Mouse (Mus musculus) T-cell, adult 2 months (primary cell): ENCODE measurements around the gene Fcer2a.

ENCODE experiments used
- DNase-seq: peaks from one replicate; pipeline ENCODE4 v3.0.0; 2022; ENCODE audit warnings: low spot score

Gene Fcer2a

DNA sequence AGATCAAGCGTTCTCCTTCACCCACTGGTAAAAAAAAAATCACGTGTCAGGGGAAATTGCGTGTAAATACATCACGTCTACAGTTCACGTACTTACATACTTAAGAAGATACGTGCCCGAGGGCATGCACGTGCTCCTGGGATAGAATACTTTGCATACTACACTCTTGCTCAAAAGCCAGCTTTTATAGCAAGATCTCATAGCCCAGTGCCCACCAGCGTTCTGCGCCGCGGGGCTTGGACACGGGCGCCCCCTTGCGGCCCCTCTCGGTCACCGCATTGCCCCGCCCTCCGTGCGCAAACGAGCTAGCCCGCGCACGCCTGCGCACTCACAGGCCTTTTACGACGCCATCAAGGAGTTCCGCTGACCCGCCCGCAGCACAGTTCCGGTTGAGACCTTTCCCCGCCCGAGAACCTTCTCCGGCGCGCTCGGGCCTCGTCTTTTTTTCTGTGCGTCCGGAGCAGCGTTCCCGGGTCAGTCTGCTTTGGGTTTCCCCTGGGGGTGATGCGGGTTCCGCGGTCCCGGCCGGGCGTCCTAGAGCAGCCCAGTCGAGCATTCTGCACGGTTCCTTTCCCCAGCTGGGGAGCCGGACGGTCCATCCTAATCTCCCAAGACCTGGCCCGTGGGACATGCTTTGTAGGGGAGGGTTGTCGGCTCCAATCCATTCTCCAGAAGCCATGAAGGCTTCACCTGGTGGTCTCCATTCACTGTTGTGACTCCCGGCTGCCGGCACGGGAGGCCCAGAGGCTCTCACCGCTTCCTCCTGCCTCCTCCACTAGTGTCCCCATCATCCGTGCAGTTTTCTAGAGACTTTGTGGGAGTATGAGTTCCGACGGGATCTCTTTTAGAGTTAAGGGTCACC, 17.6 kb downstream of the Fcer2a start, which contains the start of gene Trappc5:
TSS of gene Trappc5 (plus strand) at position 169 of the 862 bp plus-strand sequence.
- DNase-seq = peak; percentile 95

DNA sequence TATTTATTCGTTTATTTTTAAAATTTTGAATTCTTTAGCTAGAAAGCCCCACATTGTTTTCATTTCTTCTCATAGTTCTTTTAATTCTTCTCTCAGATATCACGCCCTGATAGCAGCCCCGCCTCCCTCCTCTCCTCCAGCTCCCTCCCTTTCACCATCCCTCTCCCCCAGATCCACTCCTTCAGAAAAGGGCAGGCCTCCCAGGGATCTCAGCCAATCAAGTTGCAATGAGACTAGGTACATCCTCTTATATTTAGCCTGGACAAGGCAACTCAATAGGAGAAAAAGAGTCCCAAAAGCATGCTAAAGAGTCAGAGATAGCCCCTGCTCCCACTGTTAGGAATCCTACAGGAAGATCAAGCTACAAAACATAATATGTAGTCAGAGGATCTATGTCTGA, 19.3 kb downstream of the Fcer2a start:
- no peak for DNase-seq

DNA sequence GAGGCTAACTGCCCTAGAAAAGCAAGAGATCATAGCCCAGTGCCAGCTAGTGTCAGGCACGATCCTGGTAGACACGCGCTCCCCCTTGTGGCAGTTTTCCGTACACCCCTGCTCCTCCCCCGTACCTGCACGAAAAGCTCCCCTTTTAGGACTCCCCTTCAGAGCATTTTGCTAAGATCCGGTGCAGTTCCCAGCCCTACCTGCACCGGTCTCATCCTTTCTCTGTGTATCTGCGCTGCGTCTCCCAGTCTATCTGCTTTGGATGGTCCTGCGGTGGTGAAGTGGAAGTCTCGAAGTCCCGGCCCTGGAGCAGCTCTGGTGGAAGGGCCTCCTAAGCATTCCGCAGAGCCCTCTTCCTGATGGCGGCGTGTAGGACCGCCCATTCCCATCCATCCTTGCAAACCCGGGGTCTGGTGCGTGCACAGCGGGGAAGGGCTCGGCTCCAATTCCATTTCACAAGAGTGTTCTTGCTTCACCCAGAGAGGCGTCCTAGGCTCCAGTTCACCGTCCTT, 21.9 kb downstream of the Fcer2a start, which contains the start of gene Fcor:
TSS of gene Fcor (minus strand) at position 383 of the 512 bp plus-strand sequence.
- peak; percentile 82 for DNase-seq

DNA sequence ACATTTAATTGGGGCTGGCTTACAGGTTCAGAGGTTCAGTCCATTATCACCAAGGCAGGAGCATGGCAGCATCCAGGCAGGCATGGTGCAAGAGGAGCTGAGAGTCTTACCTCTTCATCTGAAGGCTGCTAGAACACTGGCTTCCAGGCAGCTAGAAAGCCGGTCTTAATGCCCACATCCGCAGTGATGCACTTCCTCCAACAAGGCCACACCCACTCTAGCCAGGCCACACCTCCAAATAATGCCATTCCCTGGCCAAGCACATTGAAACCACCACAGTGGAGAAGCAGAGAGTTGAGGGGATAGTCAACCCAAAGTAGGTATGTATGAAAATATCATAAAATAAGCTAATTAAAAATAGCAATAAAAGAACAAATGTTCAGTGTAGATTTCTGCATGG, 23.6 kb downstream of the Fcer2a start:
- peak; percentile 22 for DNase-seq

DNA sequence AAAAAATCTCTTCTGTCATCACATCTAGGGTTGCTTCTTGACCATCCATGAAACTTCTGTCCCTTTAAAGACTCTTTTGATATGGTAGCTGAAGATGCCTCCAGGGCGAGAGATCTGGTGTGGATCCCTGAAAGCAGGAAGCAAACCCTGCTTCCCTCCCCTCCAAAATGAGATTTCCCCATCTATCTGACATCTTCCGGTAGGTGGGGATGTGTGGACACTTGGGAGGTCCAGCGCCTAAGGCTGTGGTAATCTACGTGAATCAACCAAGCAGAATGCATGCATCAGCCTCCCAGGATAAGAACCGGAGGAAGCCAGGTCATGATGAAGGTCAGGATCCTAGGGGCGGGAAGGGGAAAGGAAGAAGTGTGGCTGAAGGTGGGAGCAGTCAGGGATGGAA, 28.5 kb downstream of the Fcer2a start, which contains the start of gene Mcemp1:
TSS of gene Mcemp1 (plus strand) at position 248 of the 400 bp plus-strand sequence.
- DNase-seq = no peak

DNA sequence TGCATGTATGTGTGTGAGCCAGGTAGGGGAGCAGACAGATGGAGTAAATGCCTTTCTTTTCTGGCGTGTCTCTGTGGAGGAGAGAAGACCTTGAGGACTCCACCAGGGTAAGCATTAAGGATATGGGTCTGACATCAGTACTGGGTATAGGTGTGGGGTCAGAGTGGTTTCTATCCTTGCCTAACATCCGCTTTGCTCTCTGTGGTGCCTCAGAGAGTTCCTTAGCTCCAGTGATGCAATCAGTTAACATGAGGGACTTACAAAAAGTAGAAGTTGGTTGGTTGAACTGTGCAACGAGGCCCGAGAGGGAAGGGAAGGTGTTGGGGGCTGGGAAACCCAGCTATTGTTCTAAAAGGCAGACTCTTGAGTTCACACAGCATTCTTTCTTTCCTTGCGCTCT, 29.6 kb downstream of the Fcer2a start:
- DNase-seq = no peak

DNA sequence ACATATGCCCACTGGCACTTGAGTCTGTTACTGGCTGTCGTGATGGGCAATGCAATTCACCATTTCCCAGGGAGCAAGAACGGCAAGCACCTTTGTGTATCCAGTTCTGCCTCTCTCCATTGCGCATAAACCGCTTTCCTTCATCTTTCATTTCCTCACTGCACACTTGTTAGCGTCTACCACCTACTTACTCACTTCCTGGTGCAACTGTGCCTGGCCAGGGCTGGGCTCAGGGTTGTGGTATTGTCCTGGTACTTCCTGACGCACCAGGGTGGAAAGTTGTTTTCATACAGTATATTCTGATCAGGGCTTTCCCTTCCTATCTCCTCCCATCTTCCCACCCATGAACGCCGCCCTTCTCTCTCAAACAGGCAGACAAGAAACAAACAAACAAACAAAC, 33.1 kb downstream of the Fcer2a start:
- DNase-seq = no peak

DNA sequence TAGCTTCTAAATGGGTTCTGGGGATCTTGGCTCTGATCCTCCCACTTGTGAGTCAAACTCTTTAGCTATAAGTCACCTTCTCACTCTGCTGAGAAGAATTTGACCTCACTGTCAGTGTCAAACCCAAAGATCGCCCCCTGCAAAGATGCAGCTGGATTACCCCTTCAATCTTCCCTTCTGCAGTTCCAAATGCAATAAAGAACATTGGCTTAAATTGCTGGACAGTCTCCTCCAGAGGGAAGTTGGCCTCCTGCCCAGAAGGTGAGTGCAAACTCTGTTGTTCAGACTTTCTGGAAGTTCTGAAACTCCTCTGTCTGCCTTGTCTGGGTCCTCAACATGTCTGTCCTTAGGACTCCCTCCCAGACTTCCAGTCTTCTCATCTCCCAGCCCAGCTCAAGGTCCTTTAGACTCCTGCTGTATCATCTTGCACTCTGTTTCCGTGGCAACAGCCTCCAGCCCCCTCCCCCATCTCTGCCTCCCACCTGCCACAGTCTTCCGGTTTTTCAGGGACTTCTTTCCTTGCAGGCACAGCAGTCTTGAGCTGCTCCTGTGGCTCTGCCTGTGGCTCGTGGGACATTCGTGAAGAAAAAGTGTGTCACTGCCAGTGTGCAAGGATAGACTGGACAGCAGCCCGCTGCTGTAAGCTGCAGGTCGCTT, 37.1 kb downstream of the Fcer2a start:
- DNase-seq = no peak

DNA sequence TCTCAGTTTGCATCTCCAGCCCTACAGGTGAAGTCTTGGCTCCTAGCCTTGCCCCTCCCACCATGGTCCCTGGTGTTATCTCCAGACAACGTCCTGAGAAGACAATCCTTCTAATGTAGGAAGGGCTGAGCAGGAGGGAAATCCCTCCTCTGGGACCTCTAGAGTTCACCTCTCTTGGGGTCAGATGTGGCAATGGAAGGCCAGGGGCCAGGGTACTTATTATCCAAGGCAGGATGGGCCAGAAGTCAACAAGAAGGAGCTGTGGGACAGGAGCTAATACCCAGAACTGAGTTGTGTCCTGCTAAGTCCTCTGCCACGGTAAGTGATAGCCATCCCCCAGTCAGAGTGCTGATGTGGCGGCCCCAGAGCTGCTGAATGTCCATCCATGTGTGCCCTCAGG, 38.4 kb downstream of the Fcer2a start, which contains the start of gene Retn:
TSS of gene Retn (plus strand) at position 245 of the 400 bp plus-strand sequence.
- DNase-seq = no peak

DNA sequence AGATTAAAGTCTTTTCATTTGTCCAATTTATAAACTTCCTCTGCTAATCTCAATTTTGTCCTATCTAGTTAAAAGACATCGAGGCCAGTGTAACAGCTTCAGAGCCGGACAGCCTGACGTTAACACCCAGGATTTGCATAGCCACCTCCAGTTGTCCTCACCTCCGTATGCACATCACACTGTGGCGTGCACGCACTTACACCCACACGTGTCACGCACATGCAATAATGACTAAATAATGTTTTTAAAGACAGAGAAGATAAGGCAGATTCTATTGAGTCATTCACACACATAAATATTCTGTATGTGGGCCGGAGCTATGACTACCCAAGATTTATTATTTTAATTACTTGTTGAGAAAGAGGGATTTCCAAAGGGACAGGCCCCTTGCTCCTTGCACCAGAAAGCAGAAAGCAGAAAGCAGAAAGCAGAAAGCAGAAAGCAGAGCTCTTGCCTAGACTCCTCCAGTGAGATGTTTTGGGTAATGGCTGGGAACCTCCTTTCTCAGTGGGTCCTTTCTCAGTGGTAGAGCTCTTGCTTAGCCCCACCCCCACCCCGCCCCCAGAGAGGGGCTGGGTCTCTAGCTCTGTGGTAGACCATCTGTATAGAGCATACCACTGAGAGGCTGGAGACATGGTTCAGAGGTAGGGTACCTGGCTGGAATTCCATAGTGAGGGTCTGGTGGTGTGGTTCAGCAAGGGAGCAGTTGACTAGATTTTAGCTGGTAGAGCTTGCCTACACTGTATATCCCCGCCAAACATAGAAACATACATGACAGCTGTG, 39.1 kb downstream of the Fcer2a start:
- DNase-seq = no peak

DNA sequence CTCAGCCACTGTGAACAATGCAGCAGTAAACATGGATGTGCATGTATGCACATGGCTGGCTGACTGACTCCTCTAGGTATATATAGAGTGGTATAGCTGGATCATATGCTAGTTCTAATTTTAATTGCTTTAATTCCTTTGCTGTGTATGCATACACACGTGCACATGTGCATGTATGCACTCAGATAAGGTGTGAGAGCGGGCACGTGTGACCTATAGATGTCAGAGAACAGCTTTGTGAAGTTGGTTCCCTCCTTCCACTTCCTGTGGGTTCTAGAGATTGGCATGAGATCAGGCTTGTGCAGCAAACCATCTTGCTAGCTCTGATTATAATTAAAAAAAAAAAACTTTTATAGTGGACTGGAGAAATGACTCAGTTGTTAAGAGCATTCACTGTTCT, 41.1 kb downstream of the Fcer2a start:
- no peak for DNase-seq

DNA sequence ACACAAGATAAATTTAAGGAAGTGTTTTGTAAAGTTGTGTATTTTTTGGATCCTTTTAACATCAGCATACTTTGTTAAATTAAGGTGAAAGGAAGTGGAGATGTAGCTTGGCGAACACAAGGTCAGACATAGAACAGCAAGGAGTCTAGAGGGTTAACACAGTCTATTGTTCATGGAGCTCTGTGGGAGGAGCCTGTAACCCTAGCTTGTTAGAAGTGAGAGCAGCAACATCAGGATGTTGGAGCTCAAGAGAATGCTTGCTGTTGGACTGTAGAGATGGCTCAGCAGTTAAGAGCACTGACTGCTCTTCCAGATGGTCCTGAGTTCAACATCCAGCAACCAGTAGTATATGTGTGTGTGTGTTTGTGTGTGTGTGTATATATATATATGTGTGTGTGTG, 45.0 kb downstream of the Fcer2a start:
- DNase-seq = no peak

DNA sequence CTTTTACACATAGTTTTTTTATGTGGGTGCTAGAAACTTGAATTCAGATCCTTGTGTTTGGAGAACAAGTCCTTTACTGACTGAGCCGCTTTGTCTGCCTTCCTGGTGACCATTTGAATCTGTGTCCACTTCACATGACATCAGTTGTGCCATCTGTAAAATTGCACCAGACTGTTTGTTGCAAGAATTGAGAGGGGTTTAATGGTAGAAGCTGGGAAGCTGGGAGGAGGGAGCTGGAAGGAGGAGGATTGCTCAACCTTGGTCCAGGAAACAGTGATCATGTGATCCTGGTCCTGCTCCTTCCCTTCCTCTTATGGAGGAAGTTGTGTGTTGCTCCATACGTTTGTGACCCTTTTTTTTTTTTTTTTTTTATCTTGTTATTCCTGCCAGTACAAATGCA, 45.7 kb downstream of the Fcer2a start:
- DNase-seq = no peak

DNA sequence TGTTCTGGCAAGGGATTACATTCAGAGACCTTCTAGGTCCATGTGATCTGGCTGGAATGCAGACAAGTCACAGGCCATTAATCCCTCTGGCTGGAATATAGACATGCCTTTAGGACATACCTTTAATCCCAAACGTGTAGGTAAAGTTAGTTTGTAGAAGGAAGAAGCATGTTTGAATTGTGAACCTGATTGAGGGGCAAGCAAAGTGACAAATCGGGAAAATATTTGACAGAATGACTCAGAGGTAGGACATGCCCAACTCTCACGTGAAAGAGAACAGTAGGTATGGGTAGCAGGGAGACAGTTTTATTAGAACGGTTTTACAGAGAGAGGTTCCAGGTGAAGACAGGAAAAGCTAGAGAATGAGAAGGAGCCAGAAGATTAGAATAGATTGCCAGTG, 46.4 kb downstream of the Fcer2a start:
- no peak for DNase-seq

DNA sequence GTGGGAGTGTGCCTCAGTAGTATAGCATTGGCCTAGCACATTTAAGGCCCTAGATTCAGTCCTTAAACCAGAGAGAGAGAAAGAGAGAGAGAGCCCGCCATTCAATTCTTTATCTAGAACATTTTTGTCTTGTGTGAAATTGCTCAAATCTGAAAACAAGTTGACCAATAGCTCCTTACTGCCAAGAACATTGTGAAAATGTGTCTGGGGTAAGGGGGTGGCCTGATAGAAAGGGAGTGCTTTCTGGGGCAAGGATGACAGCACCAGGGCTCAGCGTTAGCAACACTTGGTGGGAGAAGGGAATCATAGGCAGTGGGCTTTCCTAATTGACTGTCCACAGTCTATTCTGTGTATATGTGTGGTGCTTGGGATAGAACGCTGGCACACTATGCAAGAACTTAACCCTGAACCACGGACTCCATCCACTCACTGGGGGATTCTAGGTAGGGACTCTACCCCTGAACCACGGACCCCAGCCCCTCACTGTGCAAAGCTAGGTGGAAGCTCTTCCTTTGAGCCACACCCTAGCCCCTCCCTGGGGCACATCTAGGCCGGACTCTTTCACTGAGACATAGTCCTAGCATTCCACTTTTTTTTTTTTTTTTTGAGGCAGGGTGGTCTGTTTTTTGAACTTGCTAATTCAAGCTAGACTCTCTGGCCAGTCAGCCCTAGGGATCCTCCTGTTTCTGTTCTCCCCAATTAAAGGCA, 47.0 kb downstream of the Fcer2a start:
- DNase-seq = no peak

DNA sequence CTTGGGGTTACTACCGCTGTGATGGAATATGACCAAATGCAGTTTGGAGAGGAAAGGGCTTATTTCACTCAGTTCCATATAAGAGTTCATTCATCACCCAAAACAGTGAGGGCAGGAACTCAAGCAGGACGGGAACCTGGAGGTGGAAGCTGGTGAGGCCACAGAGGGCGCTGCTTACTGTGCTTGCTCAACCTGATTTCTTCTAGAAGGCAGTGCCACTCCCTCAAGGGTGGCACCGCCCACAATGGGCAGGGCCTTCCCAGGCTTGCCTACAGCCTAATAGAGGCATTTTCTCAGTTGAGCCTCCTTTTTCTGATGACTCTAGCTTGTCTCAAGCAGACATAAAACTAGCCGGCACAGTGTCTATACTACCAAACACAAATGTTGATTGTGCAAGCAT, 48.2 kb downstream of the Fcer2a start:
- DNase-seq = peak; percentile 42
